Mouse (Mus musculus): ENCODE results near the gene Gm21885. TPM values are rescaled to one million over a fixed set of nuclear protein-coding genes. Genes with fewer than 3 reads are reported as not detected.

The Gm21885 gene
- polyA plus RNA-seq, 1 experiment from 2014 or later, result 0.45 TPM

Other genes with a start within 250 kb of the Gm21885 start
- gene Tob1, start 70.4 kb upstream of the Gm21885 start, polyA plus RNA-seq (2015; fragmentation: Nextera tagmentation; extraction: Ambion mirVana), result 45.8 and 46.5 TPM in 2 replicates
- 3.7 and 7.9 TPM in 2 replicates for gene Wfikkn2, start 35.9 kb upstream of the Gm21885 start, polyA plus RNA-seq (2015; fragmentation: Nextera tagmentation; extraction: Ambion mirVana)
- gene Luc7l3, start 40.1 kb downstream of the Gm21885 start, polyA plus RNA-seq (2015; fragmentation: Nextera tagmentation; extraction: Ambion mirVana), result 153 and 156 TPM in 2 replicates
- gene Ankrd40, start 46.1 kb downstream of the Gm21885 start, polyA plus RNA-seq (2015; fragmentation: Nextera tagmentation; extraction: Ambion mirVana), result 15.9 and 17.2 TPM in 2 replicates
- gene Abcc3, start 111.1 kb downstream of the Gm21885 start, polyA plus RNA-seq (2015; fragmentation: Nextera tagmentation; extraction: Ambion mirVana), result 0.60 and 0.66 TPM in 2 replicates
- gene Cacna1g, start 192.3 kb downstream of the Gm21885 start, polyA plus RNA-seq (2015; fragmentation: Nextera tagmentation; extraction: Ambion mirVana), result 6.8 and 9.2 TPM in 2 replicates
- 0.38 and 0.86 TPM in 2 replicates for gene Spata20, start 204.3 kb downstream of the Gm21885 start, polyA plus RNA-seq (2015; fragmentation: Nextera tagmentation; extraction: Ambion mirVana)
- 0.66 and 0.75 TPM in 2 replicates for gene Epn3, start 218.1 kb downstream of the Gm21885 start, polyA plus RNA-seq (2015; fragmentation: Nextera tagmentation; extraction: Ambion mirVana)
- gene Mycbpap, start 239.9 kb downstream of the Gm21885 start, polyA plus RNA-seq (2015; fragmentation: Nextera tagmentation; extraction: Ambion mirVana), result 1.7 and 2.7 TPM in 2 replicates